Mouse (Mus musculus) kidney, embryonic 14.5 days (tissue): ENCODE results near the gene Efnb3. TPM values are rescaled to one million over a fixed set of nuclear protein-coding genes. Genes with fewer than 3 reads are reported as not detected.

Experiments
- ATAC-seq: fragments of 200-750 bp; cut with Nextera tagmentation; 2 replicates; pipeline ENCODE4 v1.8.0; 2017; ENCODE audit warnings: moderate number of reproducible peaks, mild to moderate bottlenecking, moderate TSS enrichment, moderate library complexity; ENCODE audit not compliant: low FRiP score, low TSS enrichment
- H3K27ac ChIP-seq: fragments of 300-500 bp; sonication (generic); 2 replicates; pipeline ENCODE4 v1.5.1; 2014; ENCODE audit warnings: low read depth, mild to moderate bottlenecking, low read length, moderate library complexity, mixed read lengths
- H3K27me3 ChIP-seq: fragments of 300-500 bp; sonication (generic); 2 replicates; pipeline ENCODE4 v1.6.1; 2014; ENCODE audit warnings: mild to moderate bottlenecking, low read length; ENCODE audit not compliant: control insufficient read depth, insufficient read depth
- H3K36me3 ChIP-seq: fragments of 300-500 bp; sonication (generic); 2 replicates; pipeline ENCODE4 v1.6.1; 2014; ENCODE audit warnings: low read length, mixed read lengths; ENCODE audit not compliant: control insufficient read depth, insufficient read depth
- H3K4me1 ChIP-seq: fragments of 300-500 bp; sonication (generic); 2 replicates; pipeline ENCODE4 v1.6.1; 2014; ENCODE audit warnings: low read length, mixed read lengths; ENCODE audit not compliant: control insufficient read depth, insufficient read depth
- H3K4me2 ChIP-seq: fragments of 300-500 bp; sonication (generic); replicated peaks from 2 replicates; pipeline ENCODE4 v1.6.1; 2014; ENCODE audit warnings: low read depth, mild to moderate bottlenecking, low read length
- H3K4me3 ChIP-seq: fragments of 300-500 bp; sonication (generic); 2 replicates; pipeline ENCODE4 v1.5.1; 2014; ENCODE audit warnings: mild to moderate bottlenecking, low read length
- H3K9ac ChIP-seq: fragments of 300-500 bp; sonication (generic); 2 replicates; pipeline ENCODE4 v1.6.1; 2014; ENCODE audit warnings: low read depth, mild to moderate bottlenecking, low read length, moderate library complexity
- H3K9me3 ChIP-seq: fragments of 300-500 bp; sonication (generic); 2 replicates; pipeline ENCODE4 v1.6.1; 2016; ENCODE audit warnings: low read length; ENCODE audit not compliant: control insufficient read depth
- WGBS: fragments of 180-500 bp; shearing (Covaris S2); extraction: QIAGEN DNeasy Blood & Tissue Kit; methylation state at CpG from one replicate; pipeline ENCODE4 v1.1.7; 2014; 5-methylcytosine and 5-hydroxymethylcytosine counted together
- polyA plus RNA-seq: library from polyadenylated mRNA; unstranded; fragments of >200 nt; fragmentation: Nextera tagmentation; extraction: Ambion mirVana; gene quantifications from 2 replicates; pipeline ENCODE4 v1.2.1, GENCODE M21; 2014

Gene Efnb3
- 3.9 and 9.0 TPM in 2 replicates for polyA plus RNA-seq

GRCm38 (mm10) chr11:69559851-69560765, at the start of gene Efnb3:
Gene Efnb3 (minus strand): TSS chr11:69560205.
- peaks cover 5% of the 10 kb centered on the region; the same call in 1 of the 2 replicates for H3K27me3 ChIP-seq
- H3K27ac ChIP-seq: peak within 1 kb of the TSS; percentile 42; the same call in 1 of the 2 replicates
- ATAC-seq: peak; percentile 68
- peak within 1 kb of the TSS; percentile 89 for H3K9ac ChIP-seq
- peaks cover 26% of the 10 kb centered on the region for H3K36me3 ChIP-seq
- H3K4me3 ChIP-seq: peak within 1 kb of the TSS; percentile 69
- under 1% methylated on average over 52 of the region's 59 CpGs for WGBS
- H3K4me2 ChIP-seq: peak within 1 kb of the TSS; percentile 99
- no peaks in the 10 kb centered on the region for H3K9me3 ChIP-seq
- peaks cover 30% of the 10 kb centered on the region for H3K4me1 ChIP-seq

DNA sequence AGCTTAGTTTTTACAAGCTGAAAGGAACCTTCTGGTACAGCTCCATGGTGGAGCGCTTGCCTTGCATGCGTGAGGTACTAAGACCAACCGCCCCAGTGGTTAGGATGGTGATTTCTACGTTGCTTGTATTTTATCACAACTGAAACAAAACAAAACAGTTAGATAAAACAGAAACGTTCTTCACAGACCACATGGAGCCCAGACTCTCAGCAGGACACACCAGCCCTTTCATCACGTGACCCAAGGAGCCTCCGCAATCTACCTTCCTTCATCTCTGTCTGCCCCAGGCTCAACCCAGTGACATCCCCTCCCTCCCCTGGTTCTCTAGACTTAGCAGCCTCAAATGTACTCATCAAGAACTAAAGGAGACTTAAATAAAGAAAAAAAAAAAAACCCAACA, 49.4 kb upstream of the Efnb3 start:
- no peaks in the 10 kb centered on the region for H3K9me3 ChIP-seq
- H3K27ac ChIP-seq: no peak overlapping the region
- no peak overlapping the region for H3K4me2 ChIP-seq
- ATAC-seq: no peak
- H3K9ac ChIP-seq: no peak overlapping the region
- no peak overlapping the region for H3K4me3 ChIP-seq
- WGBS: 64% methylated on average over 7 of the region's 7 CpGs
- H3K4me1 ChIP-seq: peaks cover 17% of the 10 kb centered on the region
- peaks cover 5% of the 10 kb centered on the region; the same call in 1 of the 2 replicates for H3K27me3 ChIP-seq
- H3K36me3 ChIP-seq: no peaks in the 10 kb centered on the region

- peaks cover 7% of the 10 kb centered on the region; the same call in 1 of the 2 replicates for H3K27me3 ChIP-seq
- no peak overlapping the region for H3K27ac ChIP-seq
- 91% methylated on average over 3 of the region's 3 CpGs for WGBS
- H3K4me2 ChIP-seq: no peak overlapping the region
- peaks cover 17% of the 10 kb centered on the region for H3K4me1 ChIP-seq
- H3K4me3 ChIP-seq: no peak overlapping the region
- no peak overlapping the region for H3K9ac ChIP-seq
- no peaks in the 10 kb centered on the region for H3K9me3 ChIP-seq
- no peak for ATAC-seq
- no peaks in the 10 kb centered on the region for H3K36me3 ChIP-seq
These were observed 48.5 kb upstream of the Efnb3 start for GRCm38 (mm10) chr11:69608525-69608924.

- 95% methylated on average over 2 of the region's 2 CpGs for WGBS
- H3K4me3 ChIP-seq: no peak overlapping the region
These were observed 46.8 kb upstream of the Efnb3 start for GRCm38 (mm10) chr11:69606832-69607231.

GRCm38 (mm10) chr11:69606491-69606795, 46.4 kb upstream of the Efnb3 start:
- H3K27ac ChIP-seq: no peak overlapping the region
- peak overlapping the region; percentile 99 for H3K4me2 ChIP-seq
- peaks cover 19% of the 10 kb centered on the region for H3K4me1 ChIP-seq
- ATAC-seq: no peak
- H3K27me3 ChIP-seq: peaks cover 7% of the 10 kb centered on the region; the same call in 1 of the 2 replicates
- H3K36me3 ChIP-seq: no peaks in the 10 kb centered on the region
- WGBS: 59% methylated on average over 2 of the region's 2 CpGs
- peak overlapping the region; percentile 24; the same call in 1 of the 2 replicates for H3K9ac ChIP-seq
- no peaks in the 10 kb centered on the region for H3K9me3 ChIP-seq
- peak overlapping the region; percentile 62; the same call in 1 of the 2 replicates for H3K4me3 ChIP-seq

More at GRCm38 (mm10) chr11:69606832-69607231, 46.8 kb upstream of the Efnb3 start:
- H3K27ac ChIP-seq: no peak overlapping the region
- H3K9me3 ChIP-seq: no peaks in the 10 kb centered on the region
- peaks cover 19% of the 10 kb centered on the region for H3K4me1 ChIP-seq
- peaks cover 7% of the 10 kb centered on the region; the same call in 1 of the 2 replicates for H3K27me3 ChIP-seq
- ATAC-seq: no peak
- H3K36me3 ChIP-seq: no peaks in the 10 kb centered on the region
- no peak overlapping the region for H3K9ac ChIP-seq
- no peak overlapping the region for H3K4me2 ChIP-seq

- WGBS: 3% methylated on average over 32 of the region's 32 CpGs
- Histone ChIP-seq H3K4me2 (peak within 1 kb of the TSS; percentile 99), H3K27ac (0 out of 2 replicates have a peak within 1 kb of the TSS, but pooled peaks have one; percentile 4)
These were observed 45.9 kb upstream of the Efnb3 start, which contains the start of gene Atp1b2 for GRCm38 (mm10) chr11:69605726-69606490. Gene Atp1b2 (minus strand): TSS chr11:69605942.

DNA sequence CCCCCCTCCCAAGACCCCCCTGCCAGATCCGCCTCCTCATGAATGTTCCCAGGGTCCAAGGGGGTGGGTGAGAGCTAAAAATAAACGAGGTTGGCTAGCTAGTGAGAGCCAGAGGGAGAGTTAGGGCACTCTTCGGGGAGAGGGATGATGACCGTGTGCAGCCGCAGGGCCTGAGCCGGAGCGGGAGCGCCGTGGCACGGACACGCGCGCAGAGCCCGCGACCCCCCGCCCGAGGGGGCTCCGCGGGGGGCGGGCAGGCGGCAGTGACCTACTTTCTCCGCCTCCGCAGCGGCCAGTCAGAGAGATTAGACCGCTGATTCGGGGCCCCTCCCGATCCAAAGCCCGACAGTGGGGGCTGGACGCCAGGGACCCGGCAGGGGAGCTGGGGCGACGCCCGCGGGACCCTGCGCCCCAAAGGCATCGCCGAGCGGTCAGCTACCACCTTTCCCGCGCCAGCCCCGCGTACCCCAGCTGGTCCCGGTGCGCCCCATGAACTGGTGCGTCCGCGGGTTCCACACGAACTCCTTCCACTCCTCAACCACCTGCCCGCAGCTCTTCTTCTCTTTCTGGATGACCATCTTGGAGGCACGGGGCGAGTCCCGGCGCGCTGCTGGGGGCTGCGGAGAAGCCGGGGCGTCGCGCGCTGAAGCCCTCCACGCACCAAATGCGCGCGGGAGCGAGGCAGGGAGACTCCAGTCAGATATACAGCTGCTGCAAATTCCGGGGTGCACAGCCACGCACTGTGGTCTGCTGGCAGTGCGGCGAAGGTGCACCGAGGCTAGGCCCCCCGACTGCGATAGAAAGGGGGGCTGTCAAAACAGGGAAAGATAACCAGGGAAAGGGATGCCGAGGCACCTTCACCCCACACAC, 45.0 kb upstream of the Efnb3 start:
- Histone ChIP-seq H3K4me1 (peaks cover 29% of the 10 kb centered on the region), H3K9me3 (no peaks in the 10 kb centered on the region), H3K4me2 (peak overlapping the region; percentile 99), H3K9ac (peak overlapping the region; percentile 63), H3K4me3 (peak overlapping the region; percentile 62), H3K36me3 (no peaks in the 10 kb centered on the region), H3K27ac (0 out of 2 replicates have a peak overlapping the region, but pooled peaks have one; percentile 4), H3K27me3 (peaks cover 7% of the 10 kb centered on the region; the same call in 1 of the 2 replicates)
- WGBS: 0% methylated on average over 58 of the region's 73 CpGs
- 0 out of 2 replicates have a peak, but pooled peaks have one; percentile 25 for ATAC-seq

More at GRCm38 (mm10) chr11:69605726-69606490, 45.9 kb upstream of the Efnb3 start, which contains the start of gene Atp1b2:
- peak; percentile 91 for ATAC-seq
- Histone ChIP-seq H3K27me3 (peaks cover 7% of the 10 kb centered on the region; the same call in 1 of the 2 replicates), H3K9ac (peak within 1 kb of the TSS; percentile 63), H3K9me3 (no peaks in the 10 kb centered on the region), H3K36me3 (no peaks in the 10 kb centered on the region), H3K4me3 (peak within 1 kb of the TSS; percentile 62), H3K4me1 (peaks cover 20% of the 10 kb centered on the region)

GRCm38 (mm10) chr11:69604347-69604746, 44.3 kb upstream of the Efnb3 start:
- H3K36me3 ChIP-seq: no peaks in the 10 kb centered on the region
- peak overlapping the region; percentile 99 for H3K4me2 ChIP-seq
- H3K4me3 ChIP-seq: peak overlapping the region; percentile 62
- peaks cover 34% of the 10 kb centered on the region for H3K4me1 ChIP-seq
- no peaks in the 10 kb centered on the region for H3K9me3 ChIP-seq
- H3K9ac ChIP-seq: 0 out of 2 replicates have a peak overlapping the region, but pooled peaks have one; percentile 63
- no peak for ATAC-seq
- no peak overlapping the region for H3K27ac ChIP-seq
- peaks cover 7% of the 10 kb centered on the region; the same call in 1 of the 2 replicates for H3K27me3 ChIP-seq
- WGBS: 60% methylated on average over 3 of the region's 3 CpGs
